Mouse (Mus musculus): ENCODE measurements at regions not wholly inside any gene's neighbourhood (a gene's known extent, or its start where the extent isn't known, plus 50 kb on each side); places are given as distances from the start of the nearest gene placed in this dataset.

GRCm38 (mm10) chr6:126353346-126353745, 181.9 kb downstream of the Kcna5 start:
- DNase-seq = peak; percentile 53 to 59

GRCm38 (mm10) chr6:126350476-126350875, 183.8 kb upstream of the Ntf3 start:
- DNase-seq = no peak

GRCm38 (mm10) chr6:126349905-126350304, 183.2 kb upstream of the Ntf3 start:
- peak; percentile 16 to 33 for DNase-seq

- no peak for DNase-seq
These were observed 178.5 kb upstream of the Ntf3 start for GRCm38 (mm10) chr6:126345221-126345620.

- peak; percentile 75 to 77 for DNase-seq
These were observed 173.4 kb upstream of the Ntf3 start for GRCm38 (mm10) chr6:126340098-126340610.

GRCm38 (mm10) chr6:126337711-126338110, 171.0 kb upstream of the Ntf3 start:
- no peak for DNase-seq

GRCm38 (mm10) chr6:126334258-126334657, 167.5 kb upstream of the Ntf3 start:
- no peak for DNase-seq

- DNase-seq = no peak
These were observed 160.5 kb upstream of the Ntf3 start for GRCm38 (mm10) chr6:126327187-126327586.

GRCm38 (mm10) chr6:126318523-126318922, 151.8 kb upstream of the Ntf3 start:
- DNase-seq = no peak

GRCm38 (mm10) chr6:126310786-126311480, 144.2 kb upstream of the Ntf3 start:
- no peak for DNase-seq

- no peak for DNase-seq
These were observed 136.4 kb upstream of the Ntf3 start for GRCm38 (mm10) chr6:126303086-126303485.

GRCm38 (mm10) chr6:126291581-126291980, 124.9 kb upstream of the Ntf3 start:
- no peak for DNase-seq

- DNase-seq = no peak
These were observed 120.5 kb upstream of the Ntf3 start for GRCm38 (mm10) chr6:126287166-126287565.

- DNase-seq = no peak
These were observed 119.5 kb upstream of the Ntf3 start for GRCm38 (mm10) chr6:126286201-126286600.

GRCm38 (mm10) chr6:126284409-126284808, 117.7 kb upstream of the Ntf3 start:
- peak; percentile 13 to 20 for DNase-seq

GRCm38 (mm10) chr6:126280352-126280751, 113.6 kb upstream of the Ntf3 start:
- DNase-seq = no peak

- no peak for DNase-seq
These were observed 79.3 kb upstream of the Ntf3 start for GRCm38 (mm10) chr6:126245986-126246385.

- DNase-seq = no peak
These were observed 78.7 kb upstream of the Ntf3 start for GRCm38 (mm10) chr6:126245431-126245830.

- DNase-seq = no peak
These were observed 75.6 kb upstream of the Ntf3 start for GRCm38 (mm10) chr6:126242299-126242698.

GRCm38 (mm10) chr6:126240256-126240655, 73.5 kb upstream of the Ntf3 start:
- DNase-seq = no peak

Data from cerebellum, adult 18-20 months (tissue).